Mouse (Mus musculus) CH12.LX (cell line): ENCODE measurements around the gene Pigg. TPM values are rescaled to one million over a fixed set of nuclear protein-coding genes. Genes with fewer than 3 reads are reported as not detected.

Source experiments
- DNase-seq: peaks from one replicate; pipeline ENCODE4 v3.0.0-alpha.2; 2013; ENCODE audit errors: extremely low read depth
- H3K27ac ChIP-seq: 2 replicates; pipeline ENCODE4 v1.5.1; 2012; ENCODE audit warnings: low read depth, mild to moderate bottlenecking, control low read depth, moderate library complexity; ENCODE audit not compliant: insufficient read depth
- H3K27me3 ChIP-seq: replicated peaks from 2 replicates; pipeline ENCODE3; 2012; ENCODE audit warnings: inconsistent platforms
- H3K36me3 ChIP-seq, 2 experiments: replicated peaks in 1 of 2; 2 replicates each; pipeline versions ENCODE3 to v1.6.1; 2012; ENCODE audit warnings: inconsistent platforms in 1 of 2, low read length in 1 of 2, mild to moderate bottlenecking in 1 of 2, mixed read lengths in 1 of 2, moderate library complexity in 1 of 2; ENCODE audit not compliant: control insufficient read depth in 1 of 2, insufficient read depth in 1 of 2
- H3K4me1 ChIP-seq, 2 experiments: 2 replicates each; pipeline ENCODE4 v1.6.1; 2012; ENCODE audit warnings: inconsistent platforms in 1 of 2, moderate library complexity in 1 of 2; ENCODE audit not compliant: insufficient read depth in 2 of 2, control insufficient read depth in 1 of 2
- H3K4me2 ChIP-seq: 2 replicates; pipeline ENCODE4 v1.6.1; 2012; ENCODE audit warnings: low read depth, mild to moderate bottlenecking, control low read depth; ENCODE audit not compliant: poor library complexity, insufficient read depth, severe bottlenecking
- H3K4me3 ChIP-seq, 3 experiments: fragments of 150-350 bp in 1 of 3; sonication (generic) in 1 of 3; replicated peaks in 1 of 3; 2 replicates each; pipeline versions ENCODE3 to v1.5.1; 2011 to 2012; ENCODE audit warnings: low read depth in 2 of 3, low read length in 2 of 3, mild to moderate bottlenecking in 2 of 3, moderate library complexity in 2 of 3, control low read depth in 1 of 3, improper control_type of control experiment in 1 of 3, inconsistent platforms in 1 of 3, mixed read lengths in 1 of 3; ENCODE audit not compliant: poor library complexity in 1 of 3
- H3K79me2 ChIP-seq: replicated peaks from 2 replicates; pipeline ENCODE4 v1.6.1; 2012; ENCODE audit warnings: mild to moderate bottlenecking, moderate library complexity; ENCODE audit not compliant: control insufficient read depth, poor library complexity, insufficient read depth, severe bottlenecking; ENCODE audit errors: extremely low read depth
- H3K9ac ChIP-seq: 2 replicates; pipeline ENCODE4 v1.6.1; 2012; ENCODE audit warnings: low read depth, mild to moderate bottlenecking, control low read depth, moderate library complexity; ENCODE audit not compliant: insufficient read depth
- H3K9me3 ChIP-seq: replicated peaks from 2 replicates; pipeline ENCODE3; 2012; ENCODE audit warnings: low read length, inconsistent platforms, mixed read lengths
- BHLHE40 ChIP-seq: IDR thresholded peaks from 2 replicates; pipeline ENCODE4 v1.6.1; 2011; ENCODE audit warnings: mild to moderate bottlenecking, low read depth, low read length, improper control_type of control experiment
- CHD1 ChIP-seq: IDR thresholded peaks from 2 replicates; pipeline ENCODE4 v1.6.1; 2012; ENCODE audit warnings: low read depth, low read length, improper control_type of control experiment, inconsistent platforms
- CHD2 ChIP-seq: IDR thresholded peaks from 2 replicates; pipeline ENCODE4 v1.6.1; 2011; ENCODE audit warnings: low read length, improper control_type of control experiment
- CTCF ChIP-seq, 2 experiments: IDR thresholded peaks in 1 of 2; conservative IDR thresholded peaks in 1 of 2; 2 replicates each; pipeline ENCODE4 v1.5.1; 2011 to 2012; ENCODE audit warnings: low read depth in 2 of 2, low read length in 2 of 2, improper control_type of control experiment in 1 of 2, inconsistent platforms in 1 of 2, mild to moderate bottlenecking in 1 of 2, moderate library complexity in 1 of 2
- E2F4 ChIP-seq: IDR thresholded peaks from 2 replicates; pipeline ENCODE4 v1.6.1; 2011; ENCODE audit warnings: low read depth, low read length, improper control_type of control experiment; ENCODE audit not compliant: insufficient replicate concordance
- ELF1 ChIP-seq: IDR thresholded peaks from 2 replicates; pipeline ENCODE4 v1.6.1; 2014; ENCODE audit warnings: low read depth, mild to moderate bottlenecking, inconsistent platforms, low read length, improper control_type of control experiment
- EP300 ChIP-seq: IDR thresholded peaks from 2 replicates; pipeline ENCODE4 v1.6.1; 2011; ENCODE audit warnings: low read length, improper control_type of control experiment
- HCFC1 ChIP-seq: IDR thresholded peaks from 2 replicates; pipeline ENCODE4 v1.6.1; 2012; ENCODE audit warnings: low read depth, mild to moderate bottlenecking, inconsistent platforms, low read length, improper control_type of control experiment
- JUN ChIP-seq: IDR thresholded peaks from 2 replicates; pipeline ENCODE4 v1.6.1; 2011; ENCODE audit warnings: low read depth, mild to moderate bottlenecking, low read length, improper control_type of control experiment, moderate library complexity; ENCODE audit not compliant: insufficient read depth
- KAT2A ChIP-seq: IDR thresholded peaks from 2 replicates; pipeline ENCODE4 v1.6.1; 2012; ENCODE audit warnings: low read length, improper control_type of control experiment, inconsistent platforms; ENCODE audit not compliant: insufficient replicate concordance
- MAFK ChIP-seq: IDR thresholded peaks from 2 replicates; pipeline ENCODE4 v1.6.1; 2011; ENCODE audit warnings: low read length, improper control_type of control experiment; ENCODE audit not compliant: insufficient replicate concordance
- MAZ ChIP-seq: IDR thresholded peaks from 2 replicates; pipeline ENCODE4 v1.6.1; 2012; ENCODE audit warnings: low read depth, mild to moderate bottlenecking, inconsistent platforms, low read length, improper control_type of control experiment, moderate library complexity
- MEF2A ChIP-seq: IDR thresholded peaks from 2 replicates; pipeline ENCODE4 v1.6.1; 2014; ENCODE audit warnings: low read depth, mild to moderate bottlenecking, inconsistent platforms, low read length, improper control_type of control experiment, borderline replicate concordance
- MXI1 ChIP-seq: IDR thresholded peaks from 2 replicates; pipeline ENCODE4 v1.6.1; 2011; ENCODE audit warnings: mild to moderate bottlenecking, low read depth, low read length, improper control_type of control experiment
- MYC ChIP-seq: IDR thresholded peaks from 2 replicates; pipeline ENCODE4 v1.6.1; 2011; ENCODE audit warnings: low read depth, mild to moderate bottlenecking, improper control_type of control experiment, low read length
- NELFE ChIP-seq: IDR thresholded peaks from 2 replicates; pipeline ENCODE4 v1.6.1; 2011; ENCODE audit warnings: low read depth, low read length, improper control_type of control experiment
- NRF1 ChIP-seq: IDR thresholded peaks from 2 replicates; pipeline ENCODE4 v1.6.1; 2014; ENCODE audit warnings: low read depth, mild to moderate bottlenecking, inconsistent platforms, low read length, improper control_type of control experiment, moderate library complexity
- PAX5 ChIP-seq: IDR thresholded peaks from 2 replicates; pipeline ENCODE4 v1.6.1; 2012; ENCODE audit warnings: low read length, inconsistent platforms, mixed read lengths
- RAD21 ChIP-seq: IDR thresholded peaks from 2 replicates; pipeline ENCODE4 v1.6.1; 2011; ENCODE audit warnings: low read depth, mild to moderate bottlenecking, low read length, improper control_type of control experiment, moderate library complexity
- RCOR1 ChIP-seq: conservative IDR thresholded peaks from 2 replicates; pipeline ENCODE4 v1.6.1; 2012; ENCODE audit warnings: low read depth, mild to moderate bottlenecking, inconsistent platforms, low read length, improper control_type of control experiment
- SIN3A ChIP-seq: IDR thresholded peaks from 2 replicates; pipeline ENCODE4 v1.6.1; 2012; ENCODE audit warnings: low read length, improper control_type of control experiment, inconsistent platforms
- TBP ChIP-seq: conservative IDR thresholded peaks from 2 replicates; pipeline ENCODE4 v1.6.1; 2011; ENCODE audit warnings: low read depth, low read length, improper control_type of control experiment
- TCF12 ChIP-seq: IDR thresholded peaks from 2 replicates; pipeline ENCODE4 v1.6.1; 2014; ENCODE audit warnings: low read depth, mild to moderate bottlenecking, inconsistent platforms, low read length, improper control_type of control experiment
- UBTF ChIP-seq: IDR thresholded peaks from 2 replicates; pipeline ENCODE4 v1.6.1; 2012; ENCODE audit warnings: low read depth, mild to moderate bottlenecking, inconsistent platforms, low read length, improper control_type of control experiment, moderate library complexity
- USF1 ChIP-seq: IDR thresholded peaks from 2 replicates; pipeline ENCODE4 v1.6.1; 2014; ENCODE audit warnings: low read depth, mild to moderate bottlenecking, inconsistent platforms, low read length, improper control_type of control experiment
- USF2 ChIP-seq: conservative IDR thresholded peaks from 2 replicates; pipeline ENCODE4 v1.6.1; 2011; ENCODE audit warnings: low read depth, low read length, improper control_type of control experiment
- ZC3H11A ChIP-seq: IDR thresholded peaks from 2 replicates; pipeline ENCODE4 v1.6.1; 2012; ENCODE audit warnings: low read depth, mild to moderate bottlenecking, inconsistent platforms, low read length, improper control_type of control experiment
- dilution Hi-C: fragments of 300-500 bp; cut with MboI; formaldehyde crosslinking; loops from 2 replicates; pipeline ENCODE4 v1.14.3; 2020; ENCODE audit warnings: low sequenced_read_pairs; ENCODE audit not compliant: extremely low pct_unique_long_range_greater_than_20kb, extremely low pct_ligation_motif_present
- in situ Hi-C: fragments of 300-500 bp; cut with MboI; formaldehyde crosslinking; loops from 3 replicates; pipeline ENCODE4 v1.14.3; 2019; ENCODE audit warnings: low sequenced_read_pairs, low pct_ligation_motif_present, low pct_unique_long_range_greater_than_20kb, mixed read lengths
- polyA plus RNA-seq: library from polyadenylated mRNA; unstranded; fragments of >175 nt; gene quantifications from 2 replicates; pipeline ENCODE4 v1.2.1, GENCODE M21; 2012; ENCODE audit warnings: low read depth; ENCODE audit not compliant: insufficient read length
- total RNA-seq, 2 experiments: library from RNA; depleted of rRNA; stranded (reverse); fragments of 300-350 nt in 1 of 2; fragments of >200 nt in 1 of 2; gene quantifications; 2 replicates each; pipeline ENCODE4 v1.2.3; 2012 to 2014

Gene Pigg
- total and polyA plus RNA-seq, 3 experiments = 6.4 to 9.8 (median 9.7) TPM

GRCm38 (mm10) chr5:108386449-108386848 is 74.0 kb downstream of the Pigg start:
- H3K4me2 ChIP-seq = no peak overlapping the region
- dilution Hi-C loops = no loop called here
- no peaks in the 10 kb centered on the region for H3K27me3 ChIP-seq
- H3K9ac ChIP-seq = no peak overlapping the region
- H3K9me3 ChIP-seq = peaks cover 5% of the 10 kb centered on the region
- TF ChIP-seq USF1 (no peak), RCOR1 (no peak), MXI1 (no peak), E2F4 (no peak), TCF12 (no peak), CHD1 (no peak), NRF1 (no peak), HCFC1 (no peak), ZC3H11A (no peak), SIN3A (no peak), TBP (no peak), MYC (no peak), KAT2A (no peak), UBTF (no peak), CTCF (conservative IDR thresholded peaks at IDR 0.05 in 1 of 2, IDR thresholded peaks at IDR 0.05 in 1 of 2; ENCODE audit: low read depth in 2 of 2, low read length in 2 of 2) (no peak), ELF1 (no peak), RAD21 (no peak), MEF2A (no peak), NELFE (no peak)
- no peaks in the 10 kb centered on the region for H3K36me3 ChIP-seq
- no peaks in the 10 kb centered on the region for H3K79me2 ChIP-seq
- in situ Hi-C loops = no loop called here
- peaks cover 0 to 5% of the 10 kb centered on the region in 2 experiments; a peak in 2 of 4 replicates for H3K4me1 ChIP-seq
- DNase-seq = no peak
- no peak overlapping the region for H3K4me3 ChIP-seq
- no peak overlapping the region for H3K27ac ChIP-seq

- in situ Hi-C loops = no loop called here
- Histone ChIP-seq H3K9me3 (no peaks in the 10 kb centered on the region), H3K36me3 (no peaks in the 10 kb centered on the region), H3K27ac (no peak within 1 kb of the TSS), H3K27me3 (no peaks in the 10 kb centered on the region), H3K9ac (no peak within 1 kb of the TSS), H3K4me1 (peaks cover 0 to 5% of the 10 kb centered on the region in 2 experiments; a peak in 2 of 4 replicates), H3K4me2 (no peak within 1 kb of the TSS), H3K4me3 (no peak within 1 kb of the TSS), H3K79me2 (no peaks in the 10 kb centered on the region)
- dilution Hi-C loops = no loop called here
- TF ChIP-seq MXI1 = no peak
- TF ChIP-seq MEF2A = no peak
- TF ChIP-seq BHLHE40 = no peak
- TF ChIP-seq MAFK = no peak
- no peak for TF ChIP-seq SIN3A
- no peak for TF ChIP-seq NELFE
- TF ChIP-seq TBP = no peak
- no peak for TF ChIP-seq CHD2
- TF ChIP-seq MAZ = no peak
- TF ChIP-seq USF2 = no peak
- TF ChIP-seq RAD21 = no peak
- no peak for TF ChIP-seq USF1
- no peak for TF ChIP-seq RCOR1
- TF ChIP-seq PAX5 = no peak
- no peak for TF ChIP-seq HCFC1
- TF ChIP-seq JUN = no peak
- TF ChIP-seq EP300 = no peak
- no peak for DNase-seq
Observed at GRCm38 (mm10) chr5:108388201-108388600, 75.8 kb downstream of the Pigg start, which contains the start of gene Pde6b. Pde6b (plus strand) TSS chr5:108388391.
